Mouse (Mus musculus) ES-Bruce4 (cell line): ENCODE results near the gene C4b. TPM values are rescaled to one million over a fixed set of nuclear protein-coding genes. Genes with fewer than 3 reads are reported as not detected.
"Not testable (repeated sequence)": the region's sequence is repeated elsewhere in the genome, so short reads cannot be mapped to it uniquely, and the experiment has no call there.

Experiments used
- H3K27ac ChIP-seq: 2 replicates; pipeline ENCODE4 v1.5.1; 2012; ENCODE audit warnings: low read length, inconsistent platforms; ENCODE audit not compliant: insufficient read depth
- H3K27me3 ChIP-seq: 2 replicates; pipeline ENCODE4 v1.6.1; 2012; ENCODE audit warnings: mild to moderate bottlenecking, low read length, inconsistent platforms; ENCODE audit not compliant: control insufficient read depth, poor library complexity, insufficient read depth, severe bottlenecking
- H3K36me3 ChIP-seq: 2 replicates; pipeline ENCODE4 v1.6.1; 2012; ENCODE audit warnings: inconsistent platforms, mild to moderate bottlenecking, low read length, moderate library complexity; ENCODE audit not compliant: control insufficient read depth, poor library complexity, insufficient read depth, severe bottlenecking
- H3K4me1 ChIP-seq: one replicate; pipeline ENCODE4 v1.8.1; 2011; ENCODE audit warnings: low read length; ENCODE audit not compliant: control insufficient read depth, insufficient read depth
- H3K4me3 ChIP-seq: 2 replicates; pipeline ENCODE4 v1.5.1; 2011; ENCODE audit warnings: low read depth, mild to moderate bottlenecking, low read length
- H3K9ac ChIP-seq: 2 replicates; pipeline ENCODE4 v1.6.1; 2012; ENCODE audit warnings: low read depth, mild to moderate bottlenecking, inconsistent platforms; ENCODE audit not compliant: poor library complexity, severe bottlenecking
- H3K9me3 ChIP-seq: replicated peaks from 2 replicates; pipeline ENCODE4 v1.6.1; 2012; ENCODE audit warnings: mild to moderate bottlenecking, low read length, inconsistent platforms; ENCODE audit not compliant: control insufficient read depth, poor library complexity, insufficient read depth, severe bottlenecking
- CTCF ChIP-seq: IDR thresholded peaks from one replicate; pipeline ENCODE4 v1.8.1; 2011; ENCODE audit warnings: low read depth, low read length
- EP300 ChIP-seq: IDR thresholded peaks from 2 replicates; pipeline ENCODE4 v1.6.1; 2011; ENCODE audit warnings: low read depth, low read length; ENCODE audit not compliant: insufficient read depth
- POLR2A ChIP-seq: IDR thresholded peaks from one replicate; pipeline ENCODE4 v1.8.1; 2011; ENCODE audit warnings: low read length; ENCODE audit not compliant: insufficient read depth
- polyA plus RNA-seq: library from polyadenylated mRNA; stranded (reverse); fragments of >200 nt; gene quantifications from 2 replicates; pipeline ENCODE4 v1.2.4, GENCODE M21; 2011; ENCODE audit warnings: low read depth; ENCODE audit not compliant: missing spikeins, insufficient read depth, insufficient read length

Gene C4b
- polyA plus RNA-seq, 1 experiment, result 0.12 TPM

GRCm38 (mm10) chr17:34712951-34713350 is 30.7 kb downstream of the C4b start:
- TF ChIP-seq POLR2A (no peak), CTCF (peak; percentile 34)
- Histone ChIP-seq H3K9me3 (no peaks in the 10 kb centered on the region), H3K9ac (no peak overlapping the region; the same call in 1 of the 2 replicates), H3K36me3 (no peaks in the 10 kb centered on the region), H3K4me1 (no peaks in the 10 kb centered on the region), H3K27me3 (no peaks in the 10 kb centered on the region), H3K4me3 (no peak overlapping the region), H3K27ac (no peak overlapping the region)

- H3K9ac ChIP-seq, H3K36me3 ChIP-seq, H3K4me1 ChIP-seq, H3K27me3 ChIP-seq, H3K9me3 ChIP-seq, H3K27ac ChIP-seq, H3K4me3 ChIP-seq: not testable (repeated sequence)
Observed at GRCm38 (mm10) chr17:34706476-34706875, 37.2 kb downstream of the C4b start.

- Histone ChIP-seq H3K4me3 (no peak overlapping the region), H3K36me3 (no peaks in the 10 kb centered on the region), H3K9ac (no peak overlapping the region), H3K4me1 (no peaks in the 10 kb centered on the region), H3K27ac (no peak overlapping the region), H3K9me3 (no peaks in the 10 kb centered on the region), H3K27me3 (no peaks in the 10 kb centered on the region)
- TF ChIP-seq CTCF (no peak), POLR2A (no peak), EP300 (no peak)
Observed at GRCm38 (mm10) chr17:34700671-34701071, 43.0 kb downstream of the C4b start.

GRCm38 (mm10) chr17:34699575-34700408 is 43.9 kb downstream of the C4b start:
- Histone ChIP-seq H3K4me1 (no peaks in the 10 kb centered on the region), H3K4me3 (no peak overlapping the region), H3K9me3 (no peaks in the 10 kb centered on the region), H3K36me3 (no peaks in the 10 kb centered on the region), H3K9ac (no peak overlapping the region), H3K27ac (no peak overlapping the region), H3K27me3 (no peaks in the 10 kb centered on the region)
- TF ChIP-seq POLR2A (no peak), CTCF (no peak)

- Histone ChIP-seq H3K9ac (no peak overlapping the region), H3K36me3 (no peaks in the 10 kb centered on the region), H3K4me1 (no peaks in the 10 kb centered on the region), H3K4me3 (no peak overlapping the region), H3K27ac (no peak overlapping the region), H3K27me3 (no peaks in the 10 kb centered on the region), H3K9me3 (no peaks in the 10 kb centered on the region)
- TF ChIP-seq POLR2A, result no peak
- no peak for TF ChIP-seq EP300
- TF ChIP-seq CTCF, result no peak
Observed at GRCm38 (mm10) chr17:34692906-34693305, 50.8 kb downstream of the C4b start.

- TF ChIP-seq POLR2A (no peak), CTCF (no peak), EP300 (no peak)
- no peaks in the 10 kb centered on the region for H3K9me3 ChIP-seq
- no peak overlapping the region for H3K4me3 ChIP-seq
- H3K36me3 ChIP-seq, result no peaks in the 10 kb centered on the region
- H3K4me1 ChIP-seq, result no peaks in the 10 kb centered on the region
- no peak overlapping the region for H3K9ac ChIP-seq
- H3K27me3 ChIP-seq, result no peaks in the 10 kb centered on the region
- H3K27ac ChIP-seq, result no peak overlapping the region
Observed at GRCm38 (mm10) chr17:34690458-34690857, 53.2 kb downstream of the C4b start.
